Mouse (Mus musculus) c-Kit-positive CD71-negative TER-119-negative erythroid progenitor cells, embryonic 14.5 days (primary cell): ENCODE data around the gene Snupn.
"Not testable (repeated sequence)": the region's sequence is repeated elsewhere in the genome, so short reads cannot be mapped to it uniquely, and the experiment has no call there.

ENCODE experiments used
- DNase-seq: peaks from one replicate; pipeline ENCODE4 v3.0.0-alpha.2; 2013; ENCODE audit warnings: low read depth

Snupn gene

DNA sequence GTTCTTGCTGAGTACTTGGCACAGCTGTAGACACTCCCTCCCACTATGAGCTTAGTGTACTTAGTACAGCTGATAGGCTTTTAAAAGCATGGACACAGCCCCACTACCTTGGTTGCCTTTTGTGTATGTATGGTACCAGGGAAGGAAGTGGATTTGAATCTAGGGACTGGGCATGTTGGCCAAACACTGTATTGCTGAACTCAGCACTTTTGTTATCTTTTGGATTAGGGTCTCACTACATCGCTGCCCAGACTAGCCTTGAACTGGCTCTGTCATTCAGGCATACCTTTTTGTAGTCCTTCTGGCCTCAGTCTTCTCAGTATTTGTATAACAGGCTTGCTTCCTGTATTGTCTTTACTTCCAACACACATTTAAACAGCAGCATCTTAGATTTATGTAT lies 20.1 kb upstream of the Snupn start:
- no peak for DNase-seq

DNA sequence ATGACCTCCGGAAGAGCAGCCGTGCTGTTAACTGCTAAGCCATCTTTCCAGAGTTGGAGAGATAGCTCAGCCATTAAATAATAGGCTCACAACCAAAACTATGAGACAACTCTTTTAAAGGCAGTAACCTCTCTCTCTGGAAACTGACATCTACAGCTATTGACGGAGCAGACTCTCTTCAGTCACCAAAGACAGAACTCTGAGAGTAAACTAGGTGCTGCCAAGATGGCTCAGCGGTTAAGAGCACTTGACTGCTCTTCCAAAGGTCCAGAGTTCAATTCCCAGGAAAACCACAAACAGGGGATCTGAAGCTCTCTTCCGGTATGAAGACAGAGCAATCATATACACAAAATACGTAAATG lies 13.8 kb upstream of the Snupn start:
- no peak for DNase-seq

GRCm38 (mm10) chr9:56937223-56938160 lies 13.2 kb upstream of the Snupn start, which contains the start of gene Imp3:
Gene Imp3, plus strand, starts transcription at chr9:56937475.
- DNase-seq: peak; percentile 96

GRCm38 (mm10) chr9:56938374-56938773 lies 12.3 kb upstream of the Snupn start:
- DNase-seq: no peak

DNA sequence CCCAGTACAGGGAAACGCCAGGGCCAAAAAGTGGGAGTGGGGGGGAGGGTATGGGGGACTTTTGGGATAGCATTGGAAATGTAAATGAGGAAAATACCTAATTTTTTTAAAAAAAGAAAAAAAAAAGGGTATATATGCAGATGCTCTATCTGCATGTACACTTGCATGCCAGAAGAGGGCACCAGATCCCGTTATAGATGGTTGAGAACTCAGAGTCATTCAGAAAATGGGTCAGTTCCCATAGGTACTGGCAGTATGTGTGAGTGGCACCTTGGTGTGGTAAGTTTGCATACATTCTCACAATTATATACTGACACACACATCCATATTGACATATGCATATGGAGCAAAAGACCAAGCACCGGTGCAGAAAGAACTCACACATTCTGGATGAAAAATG lies 3.2 kb upstream of the Snupn start:
- not testable (repeated sequence) for DNase-seq

GRCm38 (mm10) chr9:56948699-56949098 lies 2.0 kb upstream of the Snupn start:
- DNase-seq: not testable (repeated sequence)

DNA sequence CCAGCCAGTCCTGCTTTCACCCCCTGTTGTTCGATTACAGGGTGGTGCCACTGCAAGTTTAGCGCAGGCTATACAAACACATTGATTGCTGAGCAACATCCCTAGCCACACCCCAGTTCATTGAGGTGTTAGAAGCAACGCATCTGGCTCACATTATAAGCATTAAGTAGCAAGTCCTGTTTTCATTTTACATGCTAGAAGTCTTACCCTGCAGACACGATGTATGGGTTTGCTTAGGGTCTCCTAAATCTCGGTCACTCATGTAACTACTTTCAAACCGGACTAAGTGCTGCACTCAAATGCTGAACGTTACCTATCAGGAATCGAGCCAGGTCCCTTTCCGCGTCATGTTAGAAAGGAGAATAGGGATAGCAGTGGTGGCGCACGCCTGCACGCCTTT lies 911 bp upstream of the Snupn start:
- DNase-seq: no peak

GRCm38 (mm10) chr9:56953562-56953961 lies 2.9 kb downstream of the Snupn start:
- DNase-seq: no peak

GRCm38 (mm10) chr9:56956966-56957675 lies 6.4 kb downstream of the Snupn start:
- no peak for DNase-seq

GRCm38 (mm10) chr9:56958689-56959088 lies 8.0 kb downstream of the Snupn start:
- DNase-seq: no peak

DNA sequence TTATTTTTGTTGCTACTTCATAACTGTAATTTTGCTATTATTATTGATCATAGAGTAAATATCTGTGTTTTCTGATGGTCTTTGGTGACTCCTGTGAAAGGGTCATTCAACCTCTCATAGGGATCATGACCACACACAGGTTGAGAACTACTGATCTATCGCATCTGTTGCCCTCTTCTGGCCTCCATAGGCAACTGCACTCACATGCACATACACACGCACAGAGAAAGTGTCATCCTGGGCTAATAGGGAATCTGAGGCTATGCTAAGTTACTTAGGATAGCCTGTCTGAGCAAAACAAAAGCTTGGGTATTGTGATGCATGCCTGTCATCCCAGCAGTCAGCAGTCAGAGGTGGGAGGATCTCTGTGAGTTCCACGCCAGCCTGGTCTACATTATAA lies 10.9 kb downstream of the Snupn start:
- DNase-seq: no peak

- no peak for DNase-seq
Measured at GRCm38 (mm10) chr9:56970158-56970557, 19.5 kb downstream of the Snupn start.

DNA sequence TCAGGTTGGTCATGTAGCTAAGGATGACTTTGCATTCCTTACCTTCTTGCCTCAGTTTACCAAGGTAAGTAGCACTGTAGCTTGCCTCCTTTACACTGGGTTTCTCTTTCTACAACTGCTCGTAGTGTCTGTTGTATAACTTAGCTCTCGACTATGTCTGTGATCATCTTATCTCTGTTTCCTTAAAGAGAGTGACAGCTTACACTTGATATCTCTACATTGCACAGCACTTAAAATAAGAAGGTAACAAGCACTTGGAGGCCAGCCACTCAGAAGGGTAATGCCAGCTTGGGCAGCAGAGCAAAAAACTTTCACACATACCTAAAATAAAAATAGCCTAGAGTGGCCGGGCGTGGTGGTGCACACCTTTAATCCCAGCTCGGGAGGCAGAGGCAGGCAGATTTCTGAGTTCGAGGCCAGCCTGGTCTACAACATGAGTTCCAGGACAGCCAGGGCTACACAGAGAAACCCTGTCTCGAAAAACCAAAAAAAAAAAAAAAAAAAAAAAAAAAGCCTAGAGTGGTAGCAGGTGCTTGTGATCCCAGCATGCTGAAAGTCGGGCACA lies 23.4 kb downstream of the Snupn start:
- DNase-seq: no peak

DNA sequence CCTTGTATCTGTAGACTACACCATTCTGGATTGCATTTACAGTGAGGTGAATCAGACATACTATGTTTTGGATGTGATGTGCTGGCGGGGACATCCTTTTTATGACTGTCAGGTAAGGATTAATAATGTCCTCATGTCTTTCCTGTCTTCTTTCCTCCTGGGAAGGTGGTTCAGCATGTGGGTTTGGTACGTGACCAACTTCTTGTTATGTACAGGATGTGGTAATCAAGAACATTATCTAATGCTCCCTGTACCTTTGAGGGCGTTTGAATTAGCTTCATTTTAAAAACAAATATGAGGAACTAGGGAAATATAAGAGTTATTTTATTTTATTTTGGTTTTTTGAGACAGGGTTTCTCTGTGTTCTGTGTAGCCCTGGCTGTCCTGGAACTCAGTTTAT lies 24.5 kb downstream of the Snupn start:
- no peak for DNase-seq

DNA sequence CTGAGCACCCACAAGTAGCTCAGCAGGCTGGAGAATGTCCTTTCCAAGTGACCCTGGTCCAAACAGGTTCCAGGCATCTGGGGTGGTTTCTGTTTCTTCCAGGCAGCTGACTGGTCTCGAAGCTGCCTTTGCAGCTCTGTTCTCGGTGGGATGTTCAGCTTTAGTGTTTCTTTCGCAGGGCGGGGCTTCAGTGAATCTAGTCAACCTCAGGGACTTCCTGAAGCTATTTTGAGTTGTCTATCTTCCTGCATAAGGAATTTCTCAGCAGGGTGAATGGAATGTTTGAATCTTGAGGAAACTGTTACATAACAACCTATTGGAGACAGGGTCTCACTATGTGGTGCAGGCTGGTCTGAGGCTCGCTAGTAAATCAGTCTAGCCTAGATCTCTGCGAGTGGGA lies 29.5 kb downstream of the Snupn start:
- no peak for DNase-seq

GRCm38 (mm10) chr9:56981502-56981901 lies 30.8 kb downstream of the Snupn start:
- no peak for DNase-seq

DNA sequence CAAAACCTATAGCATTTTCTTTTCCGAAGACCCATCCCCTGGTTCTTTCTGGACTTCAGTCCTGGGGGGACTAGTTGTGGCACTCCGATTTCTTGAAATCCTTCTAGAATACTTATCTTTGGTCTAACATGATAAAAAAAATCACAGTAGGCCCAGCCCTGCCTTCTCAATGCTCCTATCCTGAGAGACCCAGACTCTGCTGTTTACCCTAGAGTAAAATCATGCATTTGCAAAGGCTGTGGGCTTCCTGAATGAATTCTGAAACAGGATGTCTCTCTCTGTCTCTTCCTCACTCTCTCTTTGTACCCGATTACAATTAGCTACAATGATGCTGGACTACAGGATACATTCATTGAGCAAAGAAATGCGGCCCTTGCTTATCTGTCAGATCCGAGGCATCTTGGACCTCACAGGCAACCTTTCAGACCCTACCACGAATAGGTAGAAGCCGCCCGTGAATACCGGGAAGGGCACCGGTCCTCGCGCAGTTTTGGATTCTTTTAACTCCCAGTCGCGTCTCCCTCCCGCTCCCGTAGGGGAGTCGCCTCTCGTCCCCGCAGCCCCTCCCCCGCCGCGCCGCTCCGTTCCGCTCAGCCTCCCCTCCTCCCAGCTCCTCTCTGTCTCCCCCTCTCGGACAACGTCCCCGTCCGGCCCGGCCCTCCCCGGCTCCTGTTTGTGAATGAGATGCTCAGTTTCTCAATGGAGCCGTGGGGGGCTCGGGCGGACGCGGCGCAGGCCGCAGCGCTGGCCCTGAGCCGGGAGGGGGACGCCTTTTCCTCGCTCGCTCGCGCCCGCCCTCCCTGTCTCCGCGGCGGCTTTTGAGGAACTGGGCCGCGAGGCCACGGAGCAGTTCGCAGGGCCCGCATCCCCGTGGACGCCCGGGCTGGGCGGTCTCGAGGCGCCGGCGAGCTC lies 43.9 kb downstream of the Snupn start, which contains the start of gene Ptpn9:
TSS of gene Ptpn9 (plus strand) at position 638 of the 912 bp plus-strand sequence.
- DNase-seq: peak; percentile 73

- peak; percentile 20 for DNase-seq
Measured at GRCm38 (mm10) chr9:56995198-56996027, 44.7 kb downstream of the Snupn start.

DNA sequence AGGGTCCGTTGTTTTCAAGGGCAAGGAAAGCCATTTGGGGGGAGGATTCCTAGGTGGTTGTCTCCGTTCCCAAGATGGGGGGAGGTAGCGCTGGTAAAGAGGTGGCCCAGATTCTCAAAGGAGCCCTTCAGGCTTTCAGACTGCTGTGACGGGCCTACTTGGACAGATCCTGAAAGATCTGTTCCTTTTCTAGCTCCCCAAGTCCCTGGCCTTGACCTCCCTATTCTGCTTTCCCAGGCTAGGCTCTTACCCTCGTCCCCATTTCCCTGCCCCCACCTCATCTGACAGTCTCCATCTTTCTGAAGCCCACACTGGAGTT lies 45.3 kb downstream of the Snupn start:
- peak; percentile 12 for DNase-seq

- not testable (repeated sequence) for DNase-seq
Measured at GRCm38 (mm10) chr9:56997206-56997605, 46.5 kb downstream of the Snupn start.

DNA sequence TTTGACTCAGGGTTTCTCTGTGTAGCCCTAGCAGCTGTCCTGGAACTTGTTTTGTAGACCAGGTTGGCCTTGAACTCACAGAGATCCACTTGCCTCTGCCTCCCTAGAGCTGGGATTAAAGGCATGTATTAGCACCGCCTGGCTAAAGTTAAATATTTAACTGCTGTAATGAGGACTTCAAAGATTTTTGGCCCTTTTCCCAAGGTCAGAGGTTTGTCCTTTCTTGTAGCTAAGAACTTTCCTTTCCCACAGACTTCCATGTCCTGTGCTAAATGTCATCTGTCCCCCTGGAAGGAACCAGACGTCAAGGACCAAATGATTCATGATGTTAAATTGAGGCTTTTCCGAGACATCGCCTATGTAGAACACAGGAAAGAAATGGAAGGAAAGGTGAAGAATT lies 52.3 kb downstream of the Snupn start:
- DNase-seq: no peak
